Mouse (Mus musculus) embryonic facial prominence, embryonic 15.5 days (tissue): Measurements from ENCODE around the gene Olfr1373. TPM values are rescaled to one million over a fixed set of nuclear protein-coding genes. Genes with fewer than 3 reads are reported as not detected.

Source experiments
- ATAC-seq: fragments of 200-750 bp; cut with Nextera tagmentation; 2 replicates; pipeline ENCODE4 v1.8.0; 2017; ENCODE audit warnings: low read depth, moderate TSS enrichment; ENCODE audit not compliant: insufficient number of reproducible peaks, low FRiP score, low TSS enrichment
- H3K27ac ChIP-seq: fragments of 300-500 bp; sonication (generic); replicated peaks from 2 replicates; pipeline ENCODE4 v1.5.1; 2015; ENCODE audit warnings: mild to moderate bottlenecking, inconsistent platforms
- H3K27me3 ChIP-seq: fragments of 300-500 bp; sonication (generic); 2 replicates; pipeline ENCODE4 v1.6.1; 2015; ENCODE audit warnings: inconsistent platforms
- H3K36me3 ChIP-seq: fragments of 300-500 bp; sonication (generic); 2 replicates; pipeline ENCODE4 v1.6.1; 2015; ENCODE audit warnings: mild to moderate bottlenecking, inconsistent platforms
- H3K4me1 ChIP-seq: fragments of 300-500 bp; sonication (generic); 2 replicates; pipeline ENCODE4 v1.6.1; 2015; ENCODE audit warnings: inconsistent platforms
- H3K4me2 ChIP-seq: fragments of 300-500 bp; sonication (generic); replicated peaks from 2 replicates; pipeline ENCODE4 v1.6.1; 2015; ENCODE audit warnings: mild to moderate bottlenecking, inconsistent platforms
- H3K4me3 ChIP-seq: fragments of 300-500 bp; sonication (generic); replicated peaks from 2 replicates; pipeline ENCODE4 v1.5.1; 2015; ENCODE audit warnings: mild to moderate bottlenecking, inconsistent platforms
- H3K9ac ChIP-seq: fragments of 300-500 bp; sonication (generic); 2 replicates; pipeline ENCODE4 v1.6.1; 2015; ENCODE audit warnings: inconsistent platforms
- H3K9me3 ChIP-seq: fragments of 300-500 bp; sonication (generic); replicated peaks from 2 replicates; pipeline ENCODE4 v1.6.1; 2016; ENCODE audit warnings: inconsistent platforms
- WGBS: fragments of 180-500 bp; shearing (Covaris S2); methylation state at CpG from one replicate; pipeline ENCODE4 v1.1.7; 2015; 5-methylcytosine and 5-hydroxymethylcytosine counted together
- microRNA-seq: library from miRNA; unstranded; fragments of <30 nt; microRNA quantifications from one replicate; pipeline ENCODE4, GENCODE M21; 2016; ENCODE audit warnings: borderline number of aligned reads
- polyA plus RNA-seq: library from polyadenylated mRNA; unstranded; fragments of >200 nt; fragmentation: Nextera tagmentation; extraction: Ambion mirVana; gene quantifications from 2 replicates; pipeline ENCODE4 v1.2.1, GENCODE M21; 2015

The Olfr1373 gene
- polyA plus RNA-seq, 1 experiment from 2014 or later = not detected

GRCm38 (mm10) chr11:52106037-52106436, 39.3 kb downstream of the Olfr1373 start:
- Histone ChIP-seq H3K27me3 (no peaks in the 10 kb centered on the region), H3K27ac (no peak overlapping the region), H3K36me3 (no peaks in the 10 kb centered on the region), H3K4me1 (peaks cover 15% of the 10 kb centered on the region), H3K9me3 (no peaks in the 10 kb centered on the region), H3K4me3 (no peak overlapping the region), H3K9ac (no peak overlapping the region), H3K4me2 (no peak overlapping the region)
- ATAC-seq = no peak
- 89% methylated on average over 2 of the region's 2 CpGs for WGBS

- Histone ChIP-seq H3K36me3 (no peaks in the 10 kb centered on the region; the same call in 1 of the 2 replicates), H3K4me2 (no peak overlapping the region), H3K4me1 (peaks cover 20% of the 10 kb centered on the region), H3K4me3 (no peak overlapping the region), H3K9ac (no peak overlapping the region), H3K27ac (no peak overlapping the region), H3K27me3 (no peaks in the 10 kb centered on the region), H3K9me3 (no peaks in the 10 kb centered on the region)
- ATAC-seq = no peak
Measured at GRCm38 (mm10) chr11:52105503-52105902, 39.8 kb downstream of the Olfr1373 start.

- no peak for ATAC-seq
Measured at GRCm38 (mm10) chr11:52102977-52103376, 42.4 kb downstream of the Olfr1373 start.

GRCm38 (mm10) chr11:52099771-52100219, 45.5 kb downstream of the Olfr1373 start:
- ATAC-seq = no peak
- H3K9ac ChIP-seq = peak overlapping the region; percentile 100
- H3K4me1 ChIP-seq = peaks cover 26% of the 10 kb centered on the region
- peak overlapping the region; percentile 99 for H3K27ac ChIP-seq
- no peaks in the 10 kb centered on the region; the same call in 1 of the 2 replicates for H3K36me3 ChIP-seq
- H3K4me3 ChIP-seq = peak overlapping the region; percentile 96
- H3K27me3 ChIP-seq = no peaks in the 10 kb centered on the region
- WGBS = 4% methylated on average over 7 of the region's 7 CpGs
- H3K4me2 ChIP-seq = peak overlapping the region; percentile 68
- no peaks in the 10 kb centered on the region for H3K9me3 ChIP-seq

More at GRCm38 (mm10) chr11:52102977-52103376, 42.4 kb downstream of the Olfr1373 start:
- no peak overlapping the region for H3K4me2 ChIP-seq
- H3K9me3 ChIP-seq = no peaks in the 10 kb centered on the region
- no peak overlapping the region for H3K4me3 ChIP-seq
- 85% methylated on average over 4 of the region's 4 CpGs for WGBS
- peaks cover 27% of the 10 kb centered on the region for H3K4me1 ChIP-seq
- no peaks in the 10 kb centered on the region for H3K27me3 ChIP-seq
- no peaks in the 10 kb centered on the region; the same call in 1 of the 2 replicates for H3K36me3 ChIP-seq
- H3K9ac ChIP-seq = no peak overlapping the region
- H3K27ac ChIP-seq = no peak overlapping the region

GRCm38 (mm10) chr11:52099031-52099761, 46.1 kb downstream of the Olfr1373 start:
- no peaks in the 10 kb centered on the region for H3K9me3 ChIP-seq
- H3K27me3 ChIP-seq = no peaks in the 10 kb centered on the region
- peak overlapping the region; percentile 68 for H3K4me2 ChIP-seq
- H3K4me1 ChIP-seq = peaks cover 26% of the 10 kb centered on the region
- peak overlapping the region; percentile 99 for H3K27ac ChIP-seq
- peak overlapping the region; percentile 96 for H3K4me3 ChIP-seq
- WGBS = under 1% methylated on average over 71 of the region's 72 CpGs
- peak overlapping the region; percentile 100 for H3K9ac ChIP-seq
- peak; percentile 84 for ATAC-seq
- H3K36me3 ChIP-seq = no peaks in the 10 kb centered on the region; the same call in 1 of the 2 replicates

- 0% methylated on average over 46 of the region's 53 CpGs for WGBS
- Histone ChIP-seq H3K4me2 (peak within 1 kb of the TSS; percentile 68), H3K36me3 (no peaks in the 10 kb centered on the region; the same call in 1 of the 2 replicates), H3K27ac (peak within 1 kb of the TSS; percentile 99), H3K4me3 (peak within 1 kb of the TSS; percentile 96), H3K9ac (peak within 1 kb of the TSS; percentile 100), H3K27me3 (no peaks in the 10 kb centered on the region), H3K4me1 (peaks cover 26% of the 10 kb centered on the region), H3K9me3 (no peaks in the 10 kb centered on the region)
- ATAC-seq = peak; percentile 98
Measured at GRCm38 (mm10) chr11:52098398-52098946, 46.9 kb downstream of the Olfr1373 start, which contains the start of gene Ppp2ca. Gene Ppp2ca (plus strand): TSS chr11:52098681.

GRCm38 (mm10) chr11:52097596-52097995, 47.7 kb downstream of the Olfr1373 start:
- H3K36me3 ChIP-seq = no peaks in the 10 kb centered on the region; the same call in 1 of the 2 replicates
- no peaks in the 10 kb centered on the region for H3K27me3 ChIP-seq
- H3K27ac ChIP-seq = no peak overlapping the region
- H3K9me3 ChIP-seq = no peaks in the 10 kb centered on the region
- peak overlapping the region; percentile 64; the same call in 1 of the 2 replicates for H3K4me2 ChIP-seq
- no peak for ATAC-seq
- peak overlapping the region; percentile 96; the same call in 1 of the 2 replicates for H3K4me3 ChIP-seq
- H3K4me1 ChIP-seq = peaks cover 26% of the 10 kb centered on the region
- 80% methylated on average over 2 of the region's 2 CpGs for WGBS
- H3K9ac ChIP-seq = no peak overlapping the region

GRCm38 (mm10) chr11:52097016-52097415, 48.3 kb downstream of the Olfr1373 start:
- no peaks in the 10 kb centered on the region for H3K9me3 ChIP-seq
- WGBS = 69% methylated on average over 3 of the region's 3 CpGs
- peaks cover 26% of the 10 kb centered on the region for H3K4me1 ChIP-seq
- no peak overlapping the region for H3K9ac ChIP-seq
- H3K36me3 ChIP-seq = no peaks in the 10 kb centered on the region; the same call in 1 of the 2 replicates
- H3K4me3 ChIP-seq = no peak overlapping the region
- H3K27me3 ChIP-seq = no peaks in the 10 kb centered on the region
- no peak overlapping the region for H3K27ac ChIP-seq
- ATAC-seq = no peak
- H3K4me2 ChIP-seq = no peak overlapping the region

Small RNAs within 50 kb of the gene (microRNA-seq; reads per million reads assigned to microRNA genes)
- gene Gm24157 (0.69 reads per million), gene Mir3061 (9.7 reads per million, percentile 28 among the genes with 10 or more reads in this experiment)

Other genes starting within 250 kb of the Olfr1373 start
- 83.9 and 86.8 TPM in 2 replicates for gene Cdkn2aipnl, start 177.9 kb downstream of the Olfr1373 start, polyA plus RNA-seq
- 234 and 239 TPM in 2 replicates for gene Ube2b, start 144.8 kb downstream of the Olfr1373 start, polyA plus RNA-seq
- 11.9 and 12.3 TPM in 2 replicates for gene Cdkl3, start 141.3 kb downstream of the Olfr1373 start, polyA plus RNA-seq
- gene Ppp2ca, start 46.8 kb downstream of the Olfr1373 start, polyA plus RNA-seq = 76.9 and 80.4 TPM in 2 replicates
- not detected in 2 replicates for gene Olfr1371, start 68.5 kb upstream of the Olfr1373 start, polyA plus RNA-seq
- 748 and 818 TPM in 2 replicates for gene Skp1a, start 86.5 kb upstream of the Olfr1373 start, polyA plus RNA-seq
- gene Tcf7, start 137.5 kb upstream of the Olfr1373 start, polyA plus RNA-seq = 21.5 and 22.6 TPM in 2 replicates
- 267 and 268 TPM in 2 replicates for gene Vdac1, start 215.3 kb upstream of the Olfr1373 start, polyA plus RNA-seq